Mouse (Mus musculus) adrenal gland, postnatal 36 days (tissue): Measurements from ENCODE around the gene Apol7b. TPM values are rescaled to one million over a fixed set of nuclear protein-coding genes. Genes with fewer than 3 reads are reported as not detected.
"Not testable (repeated sequence)": the region's sequence is repeated elsewhere in the genome, so short reads cannot be mapped to it uniquely, and the experiment has no call there.

Source experiments
- DNase-seq, 2 experiments: peaks; one replicate each; pipeline ENCODE4 v3.0.0; 2021; ENCODE audit warnings: mixed read lengths in 1 of 2
- long read RNA-seq, 2 experiments: library from polyadenylated mRNA; stranded (forward); transcript quantifications; one replicate each; pipeline ENCODE4 v2.0.0; 2021; ENCODE audit warnings: borderline sequencing depth in 2 of 2
- total RNA-seq, 2 experiments: library from RNA; stranded (reverse); gene quantifications; 2 replicates each; pipeline ENCODE4 v1.2.3; 2021

Apol7b gene
- total RNA-seq: not detected
- long read RNA-seq, experiment 1: 0 reads
- long read RNA-seq, experiment 2: 0 reads

DNA sequence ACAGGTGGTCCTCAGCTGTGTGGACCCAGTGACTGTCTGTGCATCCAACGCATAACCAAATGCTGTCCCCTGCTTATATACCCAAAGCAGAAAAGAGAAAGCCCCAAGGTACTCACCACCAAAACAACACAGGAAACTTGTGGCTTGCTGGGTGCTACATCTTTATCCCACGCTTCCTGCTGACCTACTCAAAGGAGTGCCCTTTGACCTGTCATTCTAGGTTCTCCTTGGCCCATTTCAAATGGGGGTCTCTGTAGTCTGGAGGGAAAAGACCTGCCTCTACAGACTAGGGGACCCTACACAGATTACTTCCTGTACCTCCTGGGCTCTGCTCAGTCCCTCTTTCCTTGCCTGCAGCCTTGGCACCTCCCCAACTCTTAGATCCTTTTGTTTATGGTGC lies at the start of gene Apol7b:
Gene Apol7b, minus strand, starts transcription at position 101 of the 400 bp plus-strand sequence.
- not testable (repeated sequence) for DNase-seq

DNA sequence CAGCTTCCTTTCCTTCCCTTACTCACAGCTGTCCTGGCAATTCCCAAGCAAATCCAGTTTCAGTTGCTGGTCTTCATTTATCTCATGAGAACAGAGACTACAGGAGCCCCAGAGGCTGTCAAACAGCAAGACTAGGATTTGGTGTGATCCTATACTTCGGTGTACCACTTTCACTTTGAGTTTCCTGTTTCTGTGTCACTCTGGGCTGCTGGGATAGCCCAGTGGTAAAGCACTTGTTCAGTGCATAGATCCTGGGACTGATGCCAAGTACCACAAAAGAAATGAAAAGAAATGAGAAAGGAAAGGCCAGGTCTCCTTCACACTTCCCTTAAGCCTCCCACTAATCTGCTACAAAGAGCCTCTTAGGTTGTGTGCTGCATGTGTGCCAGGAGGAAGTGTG lies 47.4 kb upstream of the Apol7b start:
- not testable (repeated sequence) for DNase-seq

DNA sequence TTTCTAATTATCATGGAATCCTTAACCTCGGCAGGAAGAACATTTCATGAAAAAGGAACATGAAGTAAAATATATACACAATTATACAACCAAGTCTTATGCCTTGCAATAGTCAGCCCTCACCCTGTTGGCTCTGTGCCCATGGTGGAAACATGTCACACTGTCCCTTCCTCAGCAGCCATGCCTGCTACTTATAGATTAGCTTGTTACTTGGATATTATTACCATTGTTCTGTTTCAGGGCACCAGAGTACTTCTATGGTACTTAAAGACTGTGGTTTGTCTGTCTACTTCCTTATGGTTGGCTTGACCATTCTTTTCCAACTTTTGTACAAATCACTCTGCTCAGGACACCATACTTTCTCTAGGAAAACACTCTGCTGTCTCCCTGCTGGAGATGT lies 45.9 kb upstream of the Apol7b start:
- DNase-seq: not testable (repeated sequence)

DNA sequence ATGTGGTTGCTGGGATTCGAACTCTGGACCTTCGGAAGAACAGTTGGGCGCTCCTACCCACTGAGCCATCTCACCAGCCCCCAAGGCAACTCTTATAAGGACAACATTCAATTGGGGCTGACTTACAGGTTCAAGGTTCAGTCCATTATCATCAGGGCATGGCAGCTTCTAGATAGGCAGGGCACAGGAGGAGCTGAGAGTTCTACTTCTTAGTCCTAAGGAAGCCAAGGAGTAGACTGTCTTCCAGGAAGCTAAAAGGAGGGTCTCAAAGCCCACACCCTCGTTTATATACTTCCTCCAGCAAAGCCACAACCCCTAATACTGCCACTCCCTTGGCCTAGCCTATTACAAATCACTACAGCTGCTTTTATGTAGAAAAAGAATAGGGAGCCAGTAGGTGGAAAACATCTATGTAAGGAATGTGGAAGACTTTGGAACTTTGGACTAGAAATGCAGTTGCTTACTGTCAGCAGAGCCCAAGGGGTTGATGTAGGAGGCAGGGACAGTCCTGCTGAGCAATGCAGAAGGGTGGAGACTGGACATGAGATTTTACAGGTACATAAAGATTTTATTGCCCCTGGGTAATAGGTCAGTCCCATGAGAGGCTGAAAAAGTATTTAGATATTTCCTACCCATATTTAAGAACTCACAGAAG lies 35.0 kb upstream of the Apol7b start:
- DNase-seq: no peak

DNA sequence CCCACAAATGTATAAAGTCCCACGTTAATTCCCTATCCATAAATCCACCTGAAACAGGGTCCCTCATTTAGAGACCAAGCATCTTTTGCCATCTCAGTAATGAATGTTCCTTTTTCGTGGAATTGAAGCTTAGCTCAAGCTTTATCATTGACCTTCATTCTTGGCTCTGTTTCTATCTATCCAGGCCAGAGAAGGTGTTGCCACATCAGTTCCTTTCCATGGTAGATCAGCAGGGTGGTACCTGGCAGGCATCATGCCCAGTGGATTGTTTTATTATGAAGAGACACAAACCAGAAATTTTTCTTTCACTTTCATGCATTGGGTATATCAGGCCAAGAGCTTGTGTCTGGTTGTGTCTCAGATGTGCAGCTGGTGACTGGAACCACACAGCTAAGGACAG lies 29.4 kb upstream of the Apol7b start, which contains the start of gene Apol10a:
Gene Apol10a, plus strand, starts transcription at position 355 of the 400 bp plus-strand sequence.
- DNase-seq: not testable (repeated sequence)

DNA sequence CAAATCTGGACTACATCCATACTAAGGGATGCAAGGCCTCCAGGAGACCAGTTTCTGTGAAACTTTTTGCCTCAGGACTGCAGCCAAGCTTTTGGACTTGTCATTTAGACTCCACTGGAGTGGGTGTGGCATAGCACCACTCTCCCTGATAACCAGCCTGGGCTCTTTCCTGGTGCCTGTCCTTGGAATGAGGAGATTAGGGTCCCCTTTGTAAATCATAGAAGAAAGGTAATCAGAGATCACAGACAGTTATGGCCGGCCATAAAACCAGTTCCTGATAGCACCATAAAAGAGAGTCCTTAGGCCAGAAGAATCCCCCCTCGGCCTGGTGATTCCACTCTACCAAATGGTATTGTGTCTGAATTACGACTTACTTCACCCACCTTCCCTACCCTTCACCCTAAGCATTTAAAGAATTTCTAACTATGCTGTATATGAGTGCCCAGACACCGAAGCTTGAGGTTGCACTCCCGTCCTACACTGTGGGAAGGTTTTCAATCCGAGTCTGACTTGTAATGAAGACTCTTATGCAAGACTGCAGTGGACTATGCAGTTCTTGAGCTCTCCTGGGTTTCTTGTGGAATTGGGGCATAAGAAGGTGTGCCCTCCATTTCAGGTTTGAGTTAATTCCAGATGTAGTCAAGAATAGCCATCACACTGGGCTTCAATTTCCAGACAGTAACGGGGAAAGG lies 27.6 kb upstream of the Apol7b start:
- not testable (repeated sequence) for DNase-seq

DNA sequence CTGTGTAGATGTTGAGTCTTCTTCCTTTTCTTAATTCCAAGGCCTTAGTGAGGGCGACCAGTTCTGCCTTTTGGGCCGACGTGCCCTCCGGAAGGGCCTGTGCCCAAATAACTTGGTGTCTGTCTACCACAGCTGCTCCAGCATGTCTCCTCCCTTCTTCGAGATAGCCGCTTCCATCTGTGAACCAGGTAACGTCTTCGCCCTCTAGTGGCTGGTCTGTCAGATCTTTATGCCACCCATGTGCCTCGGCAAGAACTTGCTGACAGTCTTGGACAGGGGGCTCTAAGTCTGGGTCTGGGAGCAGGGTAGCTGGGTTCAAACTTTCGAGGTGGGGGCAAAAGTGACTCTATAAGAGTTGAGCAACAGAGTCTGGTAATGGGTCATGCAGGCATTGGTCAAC lies 2.6 kb upstream of the Apol7b start:
- DNase-seq: peak; percentile 49 to 61

DNA sequence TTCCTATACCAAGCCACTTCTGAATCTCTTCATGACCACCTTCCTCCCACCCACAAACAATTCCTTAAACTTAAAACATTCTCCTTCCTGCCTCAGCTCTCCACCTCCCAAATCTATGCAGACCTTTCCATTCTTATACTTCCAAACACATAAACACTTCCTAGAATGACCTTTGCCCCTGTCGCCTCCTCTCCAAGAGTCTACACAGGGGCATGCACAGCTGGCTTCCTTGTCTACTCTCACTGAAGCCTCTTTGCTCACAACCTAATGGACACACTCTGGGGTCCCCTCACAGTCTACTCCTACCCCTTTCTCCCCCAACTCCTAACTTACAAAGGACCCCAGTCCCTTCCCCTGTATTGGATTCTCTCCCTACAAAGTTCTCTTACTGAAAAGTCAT lies 1.6 kb downstream of the Apol7b start:
- not testable (repeated sequence) for DNase-seq

DNA sequence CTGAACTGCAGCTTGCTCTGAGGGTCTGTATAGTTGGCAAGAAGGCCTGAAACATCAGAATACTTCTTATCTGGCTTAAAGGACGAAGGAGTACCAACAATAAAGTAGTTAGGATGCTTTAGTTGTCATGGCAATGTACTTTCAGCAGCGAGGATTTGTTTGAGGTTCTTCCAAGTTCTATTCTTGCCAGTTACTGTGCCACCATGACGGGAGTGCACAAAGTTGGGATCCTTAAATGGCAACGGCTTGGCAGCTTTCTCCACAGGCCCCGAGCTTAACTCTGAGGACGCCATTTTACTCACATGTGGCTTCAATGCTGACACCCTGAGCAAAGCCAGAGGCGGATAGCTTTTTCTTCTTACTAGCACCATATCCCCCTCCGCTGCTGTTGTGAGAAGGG lies 2.5 kb downstream of the Apol7b start:
- peak in 1 of 2 experiments; percentile 8 for DNase-seq

DNA sequence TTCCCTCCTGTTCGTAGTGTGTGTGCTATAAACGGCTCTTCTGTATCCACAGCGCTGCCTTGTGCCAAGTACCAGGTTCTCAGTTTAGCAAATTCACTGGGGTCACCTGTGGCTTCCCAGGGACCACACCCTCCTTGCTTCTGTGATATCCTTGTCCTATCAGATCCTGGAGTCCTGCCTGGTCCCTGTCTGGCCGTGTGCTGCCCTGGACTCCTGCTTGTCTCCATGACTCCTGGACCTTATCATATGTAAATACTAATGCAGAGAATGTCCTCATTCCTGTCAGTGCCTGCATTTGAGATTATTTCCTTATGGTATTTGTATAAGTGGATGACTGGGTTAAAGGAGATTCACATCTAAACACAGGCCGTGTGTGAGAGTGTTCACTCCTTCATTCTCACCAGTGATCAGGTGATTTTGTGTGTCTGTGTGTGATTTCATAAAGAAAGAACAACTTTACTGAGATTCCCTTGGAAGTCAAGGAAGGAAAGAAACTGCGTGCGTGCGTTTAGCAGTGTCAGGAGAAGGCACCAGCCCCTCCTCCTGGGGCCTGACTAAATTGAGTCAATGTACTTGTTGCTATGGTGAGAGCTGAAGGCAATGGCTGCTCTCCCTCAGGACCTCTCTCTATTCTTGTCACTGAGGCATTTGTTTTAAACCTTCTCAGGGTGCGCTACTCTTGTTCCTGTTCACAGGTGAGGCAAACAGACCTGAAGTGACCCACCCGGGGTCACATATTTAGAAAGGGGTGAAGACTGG lies 18.4 kb downstream of the Apol7b start:
- DNase-seq: not testable (repeated sequence)

DNA sequence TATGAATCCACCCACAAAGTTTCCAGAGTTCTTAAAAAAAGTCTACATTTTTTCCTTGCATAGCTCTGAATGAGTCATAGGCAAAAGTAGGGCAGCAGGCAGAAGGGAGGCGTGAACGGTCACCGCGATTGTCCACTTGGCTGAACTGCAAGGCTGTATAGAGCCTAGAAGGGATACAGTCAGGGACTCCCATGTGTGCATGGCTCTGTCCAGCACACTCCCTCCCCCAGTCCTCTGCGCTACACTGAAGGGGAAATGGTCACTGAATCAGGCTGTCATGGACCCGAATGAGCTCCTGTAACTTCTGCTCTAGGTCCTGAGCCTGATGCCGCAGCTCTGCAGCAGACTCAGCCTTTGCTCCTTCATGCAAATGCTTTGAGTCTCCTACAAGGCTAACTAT lies 24.4 kb downstream of the Apol7b start:
- peak; percentile 25 to 35 for DNase-seq

DNA sequence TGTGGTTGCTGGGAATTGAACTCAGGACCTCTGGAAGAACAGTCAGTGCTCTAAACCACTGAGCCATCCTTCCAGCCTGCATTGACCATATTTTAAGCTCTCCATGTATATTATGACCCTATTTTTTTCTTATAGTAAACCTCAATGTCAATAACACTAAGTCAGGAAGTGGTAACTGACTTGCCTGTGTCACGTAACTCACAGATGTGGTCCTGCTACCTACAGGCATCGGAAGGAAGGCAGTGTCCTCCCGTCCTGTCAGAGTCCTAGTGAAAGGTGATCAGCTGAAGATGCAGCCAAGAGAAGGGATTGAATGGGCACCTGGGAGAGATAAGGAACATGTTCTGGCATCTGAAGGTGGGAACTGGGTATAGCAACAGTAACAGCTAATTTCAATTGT lies 27.6 kb downstream of the Apol7b start:
- not testable (repeated sequence) for DNase-seq

DNA sequence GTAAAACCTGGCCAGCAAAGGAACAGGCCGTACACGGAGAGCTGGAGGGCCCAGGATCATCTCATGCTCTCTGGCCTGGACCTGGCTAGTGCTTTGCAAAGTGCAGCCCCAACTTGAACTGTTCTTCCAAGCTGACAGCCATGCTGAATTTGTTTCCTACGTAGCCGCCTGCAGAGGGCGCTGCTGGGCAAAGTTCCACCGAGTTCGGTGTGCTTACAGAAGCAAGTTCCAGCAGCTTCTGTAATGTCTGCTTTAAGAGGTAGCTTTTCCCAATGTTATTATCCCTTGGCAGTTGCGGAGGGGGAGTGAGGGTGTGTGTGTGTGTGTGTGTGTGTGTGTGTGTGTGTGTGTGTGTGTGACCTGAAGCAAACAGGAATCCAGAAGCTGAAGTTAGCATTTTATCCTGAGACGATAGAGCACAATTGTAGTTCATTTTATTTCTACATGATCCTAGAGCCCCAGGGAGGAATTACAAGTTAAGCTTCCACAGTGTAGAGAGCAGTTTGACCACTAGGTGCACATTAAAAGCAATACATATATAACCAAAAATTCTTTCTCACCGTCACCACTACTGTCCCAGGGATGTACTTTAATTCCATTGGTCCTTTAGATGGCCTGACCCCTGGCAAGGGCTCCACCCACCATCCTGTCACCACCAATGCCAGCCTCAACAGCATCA lies 30.5 kb downstream of the Apol7b start:
- not testable (repeated sequence) for DNase-seq

DNA sequence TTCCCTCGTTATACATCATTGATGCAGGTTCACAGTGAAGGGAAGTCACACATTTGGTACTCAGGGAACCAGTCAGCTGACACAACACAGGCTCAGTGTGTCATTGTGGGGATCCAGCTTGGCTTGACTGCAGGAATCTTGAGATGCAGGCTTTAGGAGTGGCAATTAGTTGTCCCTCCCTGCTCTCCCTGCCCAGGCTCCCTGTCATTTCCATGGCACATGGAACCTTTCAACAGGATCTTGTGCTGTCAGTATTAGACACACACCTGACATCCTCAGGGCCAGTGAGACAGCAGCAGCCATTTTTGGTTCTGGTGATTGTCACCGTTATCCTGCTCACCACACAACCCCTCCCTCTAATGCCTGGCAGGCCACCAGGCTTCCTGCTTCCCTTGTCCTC lies 31.6 kb downstream of the Apol7b start:
- not testable (repeated sequence) for DNase-seq

DNA sequence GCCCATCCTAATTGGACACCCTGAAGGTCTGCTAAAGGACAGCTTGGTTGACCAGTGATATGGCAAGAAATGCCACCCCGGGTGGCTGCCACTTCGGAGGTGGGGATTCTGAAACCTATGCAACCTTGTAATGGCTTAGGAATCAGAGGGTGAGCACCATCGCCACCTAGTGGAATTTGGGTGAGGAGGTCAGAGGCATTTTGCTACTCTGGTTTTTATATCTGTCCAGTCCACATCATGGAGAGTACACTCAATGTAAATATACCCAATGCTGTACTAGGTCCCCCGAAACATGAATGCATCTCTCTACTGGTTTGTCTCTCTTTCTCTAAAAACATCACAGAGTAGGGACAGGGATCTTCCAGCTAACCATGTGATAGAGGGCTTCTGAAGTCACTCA lies 34.6 kb downstream of the Apol7b start:
- not testable (repeated sequence) for DNase-seq

DNA sequence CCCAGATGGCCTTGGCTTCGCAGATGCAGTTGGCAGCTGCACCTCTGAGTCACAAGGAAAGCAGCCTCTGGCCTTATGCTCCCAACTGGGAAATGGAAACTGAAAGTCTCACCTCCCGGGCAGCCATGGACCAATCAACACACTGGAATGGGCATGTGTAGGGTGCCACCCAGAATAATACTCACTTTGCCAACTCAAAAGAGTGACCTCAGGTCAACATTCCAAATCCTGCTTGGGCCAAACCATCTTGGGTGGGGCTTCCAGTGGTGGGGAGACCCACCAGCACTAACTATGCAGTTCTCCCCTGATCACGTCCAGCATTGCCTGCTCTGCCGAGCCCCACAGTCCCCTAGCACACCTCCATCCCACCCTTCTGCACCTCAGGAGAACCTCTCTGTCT lies 36.3 kb downstream of the Apol7b start, which contains the start of gene Apol9a:
Gene Apol9a, minus strand, starts transcription at position 101 of the 400 bp plus-strand sequence.
- not testable (repeated sequence) for DNase-seq

DNA sequence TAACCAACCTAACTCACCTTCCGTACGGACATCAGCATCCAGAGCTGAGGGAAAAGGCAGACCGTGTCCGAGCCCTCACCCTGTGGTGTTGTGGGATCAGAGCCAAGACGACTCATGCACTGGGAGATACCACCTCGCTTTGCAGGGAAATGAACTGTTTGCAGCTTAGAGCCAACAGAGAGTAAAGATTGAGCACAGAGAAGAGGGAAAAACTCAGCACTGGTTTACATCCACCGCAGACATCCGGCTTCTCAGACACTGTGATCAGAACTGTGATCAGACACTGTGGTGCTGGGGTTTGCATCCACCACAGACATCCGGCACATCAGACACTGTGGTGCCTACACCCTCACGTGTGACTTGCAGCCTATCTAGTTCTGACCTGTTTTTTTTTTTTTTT lies 40.9 kb downstream of the Apol7b start:
- peak; percentile 22 to 29 for DNase-seq

DNA sequence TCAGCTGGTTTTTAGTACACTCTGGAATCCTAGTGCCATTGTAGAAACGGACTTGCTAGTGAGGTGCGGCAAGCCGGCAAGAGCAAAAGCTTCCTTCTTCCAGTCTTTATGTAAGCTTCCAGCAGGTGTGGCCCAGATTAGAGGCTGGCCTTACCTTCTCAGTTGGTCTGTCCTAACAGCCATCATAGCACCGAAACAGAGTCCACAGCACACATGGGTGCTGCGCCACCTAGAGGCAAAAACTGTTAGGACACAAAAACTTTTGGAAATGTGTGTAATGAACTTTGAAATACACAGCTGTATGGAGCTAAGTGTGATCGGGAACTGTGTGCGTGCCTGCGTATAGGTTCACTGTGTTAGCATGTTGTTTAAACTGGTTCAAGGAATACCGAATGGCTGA lies 48.3 kb downstream of the Apol7b start, which contains the start of gene Apol7a:
Gene Apol7a, minus strand, starts transcription at position 84 of the 400 bp plus-strand sequence.
- peak; percentile 25 to 63 for DNase-seq

DNA sequence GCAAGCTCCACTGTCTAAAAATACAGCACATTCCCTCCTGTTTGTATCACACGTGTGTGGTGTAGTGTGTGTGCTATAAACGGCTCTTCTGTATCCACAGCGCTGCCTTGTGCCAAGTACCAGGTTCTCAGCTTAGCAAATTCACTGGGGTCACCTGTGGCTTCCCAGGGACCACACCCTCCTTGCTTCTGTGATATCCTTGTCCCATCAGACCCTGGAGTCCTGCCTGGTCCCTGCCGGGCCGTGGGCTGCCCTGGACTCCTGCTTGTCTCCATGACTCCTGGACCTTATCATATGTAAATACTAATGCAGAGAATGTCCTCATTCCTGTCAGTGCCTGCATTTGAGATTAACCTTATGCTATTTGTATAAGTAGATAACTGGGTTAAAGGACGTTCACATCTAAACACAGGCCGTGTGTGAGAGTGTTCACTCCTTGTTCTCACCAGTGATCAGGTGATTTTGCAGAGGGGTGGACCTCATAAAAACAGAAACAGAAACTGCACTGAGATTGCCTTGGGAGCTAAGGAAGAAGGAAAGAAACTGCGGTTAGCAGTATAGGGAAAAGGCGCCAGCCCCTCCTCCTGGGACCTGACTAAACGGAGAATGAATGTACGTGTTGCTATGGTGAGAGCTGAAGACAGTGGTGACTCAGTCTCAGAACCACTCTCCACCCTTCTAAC lies 49.7 kb downstream of the Apol7b start:
- peak; percentile 53 for DNase-seq

DNA sequence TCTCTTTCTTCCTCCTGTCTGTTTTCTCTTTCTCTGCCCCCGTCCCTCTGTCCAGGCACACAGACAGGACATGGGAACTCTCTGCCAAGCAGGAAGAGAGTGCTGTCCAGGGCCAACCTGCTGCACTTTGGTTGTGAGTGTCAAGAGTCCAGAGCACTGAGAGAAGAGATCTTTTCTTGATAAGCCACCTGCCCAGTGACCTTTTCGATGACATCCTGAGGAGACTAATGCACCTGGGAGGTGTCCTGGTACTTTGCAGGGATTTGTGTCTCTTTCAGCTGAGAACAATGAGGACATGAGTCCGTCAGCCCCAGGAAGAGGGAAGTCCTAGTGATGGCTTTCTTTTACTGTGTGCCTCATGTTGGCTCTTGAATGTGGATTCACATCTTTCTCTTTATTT lies 53.5 kb downstream of the Apol7b start:
- DNase-seq: not testable (repeated sequence)

DNA sequence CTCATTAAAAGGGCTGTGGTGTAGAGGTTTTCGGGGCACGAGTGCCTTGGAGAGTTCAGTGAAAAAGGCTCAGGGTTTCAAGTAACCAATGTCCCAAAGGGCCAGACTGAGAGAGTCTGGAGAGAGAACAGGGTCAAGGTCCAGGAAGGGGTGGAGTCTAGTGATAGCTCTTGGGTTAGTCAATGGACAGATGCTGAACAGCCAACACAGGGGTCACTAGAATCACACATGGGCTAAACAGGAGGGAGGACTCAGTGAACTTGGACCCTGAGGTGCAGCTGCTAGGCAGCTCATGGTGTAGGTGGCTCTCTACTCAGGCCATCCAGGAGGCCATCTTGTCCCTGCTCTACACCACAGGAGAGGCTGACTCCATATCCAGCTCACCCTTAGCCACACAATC lies 59.8 kb downstream of the Apol7b start:
- DNase-seq: no peak
